Mouse (Mus musculus): Measurements from ENCODE around the gene Musk.

DNA sequence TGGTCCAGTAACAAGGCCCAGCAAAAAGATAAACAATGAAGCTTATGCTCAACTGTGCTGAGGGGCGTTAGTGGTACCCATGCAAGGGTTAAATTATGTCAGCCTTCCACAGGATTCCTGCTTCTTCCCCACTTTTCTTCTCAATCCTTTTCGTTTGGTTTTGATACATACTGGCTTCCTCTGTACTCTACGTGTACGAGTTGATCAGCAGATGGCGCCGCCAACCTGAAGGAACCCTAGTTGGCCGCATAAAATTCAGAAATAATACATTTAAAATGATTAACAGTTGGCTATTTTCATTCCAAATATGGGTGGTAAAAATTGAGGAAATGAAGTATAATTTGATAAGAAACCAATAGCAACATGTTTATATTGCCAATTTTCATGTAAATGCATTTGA is 19.5 kb upstream of the Musk start:
- no peak for TF ChIP-seq REST (IDR thresholded peaks at IDR 0.05; ENCODE audit: insufficient read depth, insufficient read length)
- TF ChIP-seq POLR2AphosphoS2 (IDR thresholded peaks at IDR 0.05; ENCODE audit: insufficient read length, low read depth): no peak
- TF ChIP-seq MAX (IDR thresholded peaks at IDR 0.05; ENCODE audit: low read depth): no peak
- TF ChIP-seq MYOG (IDR thresholded peaks at IDR 0.05; ENCODE audit: control insufficient read depth in 1 of 3, insufficient read depth in 1 of 3, insufficient read length in 2 of 3, low read depth in 2 of 3): no peak
- TF ChIP-seq POLR2A (IDR thresholded peaks at IDR 0.05; ENCODE audit: insufficient read length, low read depth): no peak
- no peak for TF ChIP-seq USF1 (IDR thresholded peaks at IDR 0.05; ENCODE audit: low read depth)
- TF ChIP-seq TCF12 (IDR thresholded peaks at IDR 0.05; ENCODE audit: insufficient read depth, poor library complexity, severe bottlenecking): no peak
- no peak for TF ChIP-seq E2F4 (IDR thresholded peaks at IDR 0.05; ENCODE audit: insufficient read depth)
- TF ChIP-seq SRF (IDR thresholded peaks at IDR 0.05; ENCODE audit: control insufficient read depth, insufficient read length, low read depth): no peak
- TF ChIP-seq MYOD1 (IDR thresholded peaks at IDR 0.05; ENCODE audit: control insufficient read depth in 1 of 3, insufficient read length in 2 of 3, low read depth in 2 of 3): no peak
- no peak for TF ChIP-seq TCF3 (IDR thresholded peaks at IDR 0.05; ENCODE audit: insufficient read length, low read depth)
- TF ChIP-seq CEBPB (IDR thresholded peaks at IDR 0.05; ENCODE audit: insufficient read depth, poor library complexity, severe bottlenecking): no peak

Measured in myocyte (in vitro differentiated cells).